Comparison of ENCODE assay signal across 30 mouse cellular contexts in the genomic region with DNA sequence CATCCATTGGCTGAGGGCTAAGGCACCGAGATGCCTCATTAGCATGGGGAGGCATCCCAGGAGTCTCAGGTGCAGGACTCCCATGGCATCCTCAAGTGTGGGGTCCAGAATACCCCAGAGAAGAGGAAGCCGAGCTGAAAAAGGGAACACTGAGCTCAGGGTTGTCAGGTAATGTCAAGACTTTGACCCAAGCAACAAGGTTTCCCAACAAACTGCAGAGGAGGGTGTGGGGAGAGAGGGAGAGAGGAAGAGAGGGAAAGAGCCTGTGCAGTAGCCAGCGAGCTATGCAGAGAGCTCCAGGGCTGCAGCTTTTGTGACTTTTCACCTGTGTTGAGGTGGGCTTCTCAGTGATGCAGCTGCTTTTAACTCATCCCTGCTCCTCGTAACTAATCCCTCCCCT.
A peak's percentile ranks its signal among the peaks of the same experiment; 100 is the strongest.
DNase-seq lines count a peak whose midpoint lies in the region; ATAC-seq lines count a peak whose summit lies in the region.
"Had no signal": no experiment of that assay in that cellular context is flagged by ENCODE, and none has a peak within 500 bp of the region (broad histone marks: within the 10 kb centered on the region; RNA-seq: fewer than 3 reads in every experiment).

No protein-coding gene starts in this region.

- 0 out of 2 replicates have a peak overlapping the region, but pooled peaks have one; percentile 28 for H3K27ac ChIP-seq in embryonic facial prominence, embryonic 13.5 days
- H3K27ac ChIP-seq in embryonic facial prominence, embryonic 10.5 days (replicated peaks) = no peak overlapping the region
- H3K27ac ChIP-seq in lung, embryonic 15.5 days = peak overlapping the region; percentile 75
- H3K27ac ChIP-seq in limb, embryonic 15.5 days = 0 out of 2 replicates have a peak overlapping the region, but pooled peaks have one; percentile 63
- no peak overlapping the region for H3K27ac ChIP-seq in kidney, embryonic 14.5 days (ENCODE audit: low read depth, low read length)
- H3K27ac ChIP-seq: gastrocnemius, adult 2 months; hindbrain, embryonic 10.5 days; hindbrain, embryonic 15.5 days; left cerebral cortex, adult 2 months; liver, embryonic 12.5 days; midbrain, embryonic 13.5 days; neural tube, embryonic 13.5 days; stomach, embryonic 15.5 days had no signal

- WGBS in embryonic facial prominence, embryonic 13.5 days = 84% methylated on average over 4 of the region's 4 CpGs
- 82% methylated on average over 4 of the region's 4 CpGs for WGBS in embryonic facial prominence, embryonic 10.5 days
- 78% methylated on average over 4 of the region's 4 CpGs for WGBS in lung, embryonic 15.5 days
- WGBS in limb, embryonic 15.5 days = 88% methylated on average over 4 of the region's 4 CpGs
- 83% methylated on average over 4 of the region's 4 CpGs for WGBS in kidney, embryonic 14.5 days

- H3K4me2 ChIP-seq in embryonic facial prominence, embryonic 13.5 days = no peak overlapping the region
- H3K4me2 ChIP-seq in lung, embryonic 15.5 days = no peak overlapping the region
- no peak overlapping the region for H3K4me2 ChIP-seq in limb, embryonic 15.5 days
- no peak overlapping the region for H3K4me2 ChIP-seq in kidney, embryonic 14.5 days (replicated peaks; ENCODE audit: low read depth, low read length)
- H3K4me2 ChIP-seq: heart, embryonic 13.5 days; hindbrain, embryonic 15.5 days; limb, embryonic 13.5 days; liver, embryonic 12.5 days; midbrain, embryonic 13.5 days; neural tube, embryonic 13.5 days; stomach, embryonic 15.5 days had no signal

- no peaks in the 10 kb centered on the region for H3K9me3 ChIP-seq in embryonic facial prominence, embryonic 13.5 days
- 0 out of 2 replicates have a peak, but pooled peaks cover under 1% of the 10 kb centered on the region for H3K9me3 ChIP-seq in embryonic facial prominence, embryonic 10.5 days
- no peaks in the 10 kb centered on the region for H3K9me3 ChIP-seq in lung, embryonic 15.5 days
- no peaks in the 10 kb centered on the region for H3K9me3 ChIP-seq in limb, embryonic 15.5 days
- no peaks in the 10 kb centered on the region for H3K9me3 ChIP-seq in kidney, embryonic 14.5 days (ENCODE audit: control insufficient read depth, low read length)
- H3K9me3 ChIP-seq: heart, embryonic 13.5 days; hindbrain, embryonic 15.5 days; limb, embryonic 13.5 days; liver, embryonic 12.5 days; midbrain, embryonic 13.5 days; stomach, embryonic 15.5 days had no signal

- peaks cover 23% of the 10 kb centered on the region for H3K4me1 ChIP-seq in embryonic facial prominence, embryonic 13.5 days
- H3K4me1 ChIP-seq in embryonic facial prominence, embryonic 10.5 days = peaks cover 16% of the 10 kb centered on the region
- peaks cover 15% of the 10 kb centered on the region; the same call in 1 of the 2 replicates for H3K4me1 ChIP-seq in lung, embryonic 15.5 days
- H3K4me1 ChIP-seq in limb, embryonic 15.5 days = peaks cover 26% of the 10 kb centered on the region
- H3K4me1 ChIP-seq in kidney, embryonic 14.5 days (ENCODE audit: control insufficient read depth, insufficient read depth, low read length) = no peaks in the 10 kb centered on the region
- H3K4me1 ChIP-seq: liver, embryonic 12.5 days; neural tube, embryonic 13.5 days had no signal

- ATAC-seq in embryonic facial prominence, embryonic 13.5 days (ENCODE audit: insufficient number of reproducible peaks, insufficient read depth, low FRiP score, low TSS enrichment, low read depth) = no peak
- no peak for ATAC-seq in lung, embryonic 15.5 days (ENCODE audit: borderline replicate concordance, extremely low read depth, low FRiP score, low TSS enrichment)
- ATAC-seq in limb, embryonic 15.5 days (ENCODE audit: insufficient number of reproducible peaks, low FRiP score, low TSS enrichment, low read depth) = no peak
- no peak for ATAC-seq in kidney, embryonic 14.5 days (ENCODE audit: low FRiP score, low TSS enrichment)
- ATAC-seq: activated CD4-positive, CD25-positive, alpha-beta regulatory T cell, adult 4 months; inflammation-experienced regulatory T-cells, adult 6 months; liver, embryonic 12.5 days; liver, postnatal 0 days; midbrain, embryonic 13.5 days had no signal

- no peak for DNase-seq in embryonic facial prominence, embryonic 10.5 days (ENCODE audit: low spot score)
- no peak for DNase-seq in lung, postnatal 36 days
- no peak for DNase-seq in thymus, postnatal 0 days (ENCODE audit: low spot score)
- no peak for DNase-seq in right cerebral cortex, postnatal 10 days (ENCODE audit: low spot score in 2 of 2)
- DNase-seq: adrenal gland, adult 2 months; adrenal gland, postnatal 36 days; cerebellum, adult 2 months; cerebellum, postnatal 14 days; gastrocnemius, adult 2 months; kidney, adult 8-10 months; kidney, postnatal 14 days; liver, postnatal 0 days; thymus, adult 18-20 months; thymus, postnatal 36 days had no signal

- no peak overlapping the region for H3K9ac ChIP-seq in embryonic facial prominence, embryonic 13.5 days
- no peak overlapping the region for H3K9ac ChIP-seq in lung, embryonic 15.5 days
- no peak overlapping the region for H3K9ac ChIP-seq in limb, embryonic 15.5 days
- H3K9ac ChIP-seq in kidney, embryonic 14.5 days (ENCODE audit: low read depth, low read length) = no peak overlapping the region
- H3K9ac ChIP-seq: heart, embryonic 13.5 days; hindbrain, embryonic 15.5 days; limb, embryonic 13.5 days; liver, embryonic 12.5 days; liver, postnatal 0 days; midbrain, embryonic 13.5 days; neural tube, embryonic 13.5 days; stomach, embryonic 15.5 days had no signal

- no peak overlapping the region for H3K4me3 ChIP-seq in embryonic facial prominence, embryonic 13.5 days
- no peak overlapping the region for H3K4me3 ChIP-seq in embryonic facial prominence, embryonic 10.5 days
- H3K4me3 ChIP-seq in lung, embryonic 15.5 days = no peak overlapping the region
- H3K4me3 ChIP-seq in limb, embryonic 15.5 days = no peak overlapping the region
- H3K4me3 ChIP-seq in kidney, embryonic 14.5 days (ENCODE audit: low read length) = no peak overlapping the region
- H3K4me3 ChIP-seq: gastrocnemius, adult 2 months; heart, embryonic 13.5 days; hindbrain, embryonic 10.5 days; hindbrain, embryonic 15.5 days; left cerebral cortex, adult 2 months; limb, embryonic 13.5 days; liver, embryonic 12.5 days; midbrain, embryonic 13.5 days; neural tube, embryonic 13.5 days; stomach, embryonic 15.5 days had no signal

- no peaks in the 10 kb centered on the region for H3K27me3 ChIP-seq in embryonic facial prominence, embryonic 13.5 days
- peaks cover 47% of the 10 kb centered on the region for H3K27me3 ChIP-seq in embryonic facial prominence, embryonic 10.5 days (replicated peaks; ENCODE audit: low read depth, poor library complexity, severe bottlenecking)
- H3K27me3 ChIP-seq in lung, embryonic 15.5 days = no peaks in the 10 kb centered on the region; the same call in 1 of the 2 replicates
- H3K27me3 ChIP-seq in limb, embryonic 15.5 days = no peaks in the 10 kb centered on the region
- no peaks in the 10 kb centered on the region for H3K27me3 ChIP-seq in kidney, embryonic 14.5 days (ENCODE audit: control insufficient read depth, insufficient read depth, low read length)
- H3K27me3 ChIP-seq: CH12.LX; stomach, embryonic 15.5 days had no signal

- no peaks in the 10 kb centered on the region for H3K36me3 ChIP-seq in embryonic facial prominence, embryonic 13.5 days
- H3K36me3 ChIP-seq in embryonic facial prominence, embryonic 10.5 days (replicated peaks) = no peaks in the 10 kb centered on the region
- H3K36me3 ChIP-seq in lung, embryonic 15.5 days = no peaks in the 10 kb centered on the region
- H3K36me3 ChIP-seq in limb, embryonic 15.5 days = no peaks in the 10 kb centered on the region
- no peaks in the 10 kb centered on the region for H3K36me3 ChIP-seq in kidney, embryonic 14.5 days (ENCODE audit: control insufficient read depth, insufficient read depth, low read length)
- H3K36me3 ChIP-seq: heart, embryonic 13.5 days; hindbrain, embryonic 10.5 days; hindbrain, embryonic 15.5 days; limb, embryonic 13.5 days; liver, embryonic 12.5 days; midbrain, embryonic 13.5 days; neural tube, embryonic 13.5 days; stomach, embryonic 15.5 days had no signal

Comparison
In these comparisons a context has a peak if more than half of its experiments do, and no peak if none do; other contexts are left out.
1. H3K27ac ChIP-seq: peak in embryonic facial prominence, embryonic 13.5 days (single experiment), lung, embryonic 15.5 days (single experiment) and limb, embryonic 15.5 days (single experiment); none in embryonic facial prominence, embryonic 10.5 days (single experiment) and kidney, embryonic 14.5 days (single experiment).